Comparison of ENCODE assay signal across 12 mouse cellular contexts in the genomic region with DNA sequence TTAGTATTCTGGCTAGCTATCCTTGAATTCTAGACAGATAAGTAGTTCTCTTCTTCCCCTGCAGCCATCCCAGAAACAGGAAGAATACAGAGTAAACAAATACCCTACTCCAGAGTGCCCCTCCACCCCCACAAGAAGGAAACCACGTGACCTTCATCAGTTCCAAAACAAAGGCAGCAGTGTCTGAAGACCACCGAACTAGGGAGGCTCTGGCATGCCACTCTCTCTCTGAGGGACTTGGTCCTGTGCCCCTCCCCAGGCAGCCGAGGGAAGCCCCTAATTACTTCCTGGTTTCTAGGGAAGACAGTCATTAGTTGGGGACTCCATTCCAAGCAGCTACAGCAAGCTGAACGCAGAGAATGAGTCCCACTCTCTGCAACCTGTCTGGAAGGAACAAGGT.
DNase-seq lines count a peak whose midpoint lies in the region; ATAC-seq and TF ChIP-seq lines count a peak whose summit lies in the region.
"Had no signal": no experiment of that assay in that cellular context is flagged by ENCODE, and none has a peak within 500 bp of the region (broad histone marks: within the 10 kb centered on the region; RNA-seq: fewer than 3 reads in every experiment).

No protein-coding gene starts in this region.

- peak overlapping the region; percentile 48 for H3K27ac ChIP-seq in gastrocnemius, adult 2 months
- peak overlapping the region; percentile 90 for H3K27ac ChIP-seq in hindbrain, embryonic 10.5 days
- peak overlapping the region; percentile 17; the same call in 1 of the 2 replicates for H3K27ac ChIP-seq in midbrain, embryonic 11.5 days (ENCODE audit: low read depth, low read length)
- H3K27ac ChIP-seq: liver, embryonic 15.5 days had no signal

- intact Hi-C loops in gastrocnemius, adult 2 months (cut with DNase I): no loop called here

- no peak for TF ChIP-seq CTCF in gastrocnemius, adult 2 months (IDR thresholded peaks at IDR 0.05)

- peaks cover 4% of the 10 kb centered on the region; the same call in 1 of the 2 replicates for H3K9me3 ChIP-seq in hindbrain, embryonic 10.5 days
- H3K9me3 ChIP-seq in midbrain, embryonic 11.5 days (ENCODE audit: control insufficient read depth, low read length): no peaks in the 10 kb centered on the region
- H3K9me3 ChIP-seq: liver, embryonic 15.5 days had no signal

- H3K9ac ChIP-seq in midbrain, embryonic 11.5 days (ENCODE audit: low read length): peak overlapping the region; percentile 36; the same call in 1 of the 2 replicates
- H3K9ac ChIP-seq: liver, embryonic 15.5 days had no signal

- DNase-seq in gastrocnemius, adult 2 months: no peak
- no peak for DNase-seq in gastrocnemius, adult 8-10 months (ENCODE audit: low spot score in 2 of 2)
- DNase-seq in embryo, embryonic 11 days: peak; percentile 67
- DNase-seq in hindbrain, embryonic 10.5 days (ENCODE audit: low spot score): peak; percentile 62
- DNase-seq in midbrain, embryonic 11.5 days (ENCODE audit: low spot score, missing footprints): no peak
- no peak for DNase-seq in urinary bladder, postnatal 36 days (ENCODE audit: low spot score in 2 of 2)
- DNase-seq in ovary, adult 18-20 months (ENCODE audit: low spot score): no peak
- DNase-seq in thymus, postnatal 25 days: no peak
- DNase-seq: adrenal gland, postnatal 14 days; cerebellum, postnatal 36 days; kidney, postnatal 4 days had no signal

- 6% methylated on average over 4 of the region's 4 CpGs for WGBS in hindbrain, embryonic 10.5 days
- WGBS in midbrain, embryonic 11.5 days: 17% methylated on average over 4 of the region's 4 CpGs

- peaks cover 70% of the 10 kb centered on the region for H3K4me1 ChIP-seq in hindbrain, embryonic 10.5 days (replicated peaks)
- H3K4me1 ChIP-seq in midbrain, embryonic 11.5 days (ENCODE audit: control insufficient read depth, insufficient read depth, low read length): peaks cover 40% of the 10 kb centered on the region
- H3K4me1 ChIP-seq: liver, embryonic 15.5 days had no signal

- no peak overlapping the region for H3K4me3 ChIP-seq in gastrocnemius, adult 2 months
- peak overlapping the region; percentile 22 for H3K4me3 ChIP-seq in hindbrain, embryonic 10.5 days
- no peak overlapping the region for H3K4me3 ChIP-seq in midbrain, embryonic 11.5 days (ENCODE audit: low read depth, low read length)
- H3K4me3 ChIP-seq: liver, embryonic 15.5 days had no signal

- H3K36me3 ChIP-seq in hindbrain, embryonic 10.5 days: peaks cover 11% of the 10 kb centered on the region; the same call in 1 of the 2 replicates
- H3K36me3 ChIP-seq in midbrain, embryonic 11.5 days (ENCODE audit: control insufficient read depth, insufficient read depth, low read length): no peaks in the 10 kb centered on the region
- H3K36me3 ChIP-seq: liver, embryonic 15.5 days had no signal

- peaks cover 12% of the 10 kb centered on the region for H3K27me3 ChIP-seq in hindbrain, embryonic 10.5 days (ENCODE audit: insufficient read depth, poor library complexity, severe bottlenecking)
- H3K27me3 ChIP-seq in midbrain, embryonic 11.5 days (ENCODE audit: control insufficient read depth, insufficient read depth, low read length): no peaks in the 10 kb centered on the region
- H3K27me3 ChIP-seq: liver, embryonic 15.5 days had no signal

- H3K4me2 ChIP-seq in midbrain, embryonic 11.5 days: no peak overlapping the region
- H3K4me2 ChIP-seq: liver, embryonic 15.5 days had no signal

- ATAC-seq in midbrain, embryonic 11.5 days (ENCODE audit: low FRiP score): peak; percentile 33; the same call in 1 of the 2 replicates

Comparison
In these comparisons a context has a peak if more than half of its experiments do, and no peak if none do; other contexts are left out.
1. DNase-seq: peak in embryo, embryonic 11 days (single experiment) and hindbrain, embryonic 10.5 days (single experiment); none in gastrocnemius, adult 2 months (single experiment), gastrocnemius, adult 8-10 months (0 of 2), midbrain, embryonic 11.5 days (single experiment), urinary bladder, postnatal 36 days (0 of 2), ovary, adult 18-20 months (single experiment) and thymus, postnatal 25 days (single experiment).
2. H3K27ac ChIP-seq: peak in every context shown above with its lines; median percentile 90 in hindbrain, embryonic 10.5 days; 48 in gastrocnemius, adult 2 months; 17 in midbrain, embryonic 11.5 days.